Mouse (Mus musculus) embryonic facial prominence, embryonic 13.5 days (tissue): ENCODE measurements around the gene Tmem168. TPM values are rescaled to one million over a fixed set of nuclear protein-coding genes. Genes with fewer than 3 reads are reported as not detected.
A peak's percentile ranks its signal among the peaks of the same experiment; 100 is the strongest.

ENCODE experiments used
- ATAC-seq: fragments of 200-750 bp; cut with Nextera tagmentation; 2 replicates; pipeline ENCODE4 v1.8.0; 2017; ENCODE audit warnings: low read depth; ENCODE audit not compliant: insufficient number of reproducible peaks, insufficient read depth, low FRiP score, low TSS enrichment
- H3K27ac ChIP-seq: fragments of 300-500 bp; sonication (generic); 2 replicates; pipeline ENCODE4 v1.5.1; 2015; ENCODE audit warnings: moderate library complexity, mild to moderate bottlenecking, inconsistent platforms
- H3K27me3 ChIP-seq: fragments of 300-500 bp; sonication (generic); 2 replicates; pipeline ENCODE4 v1.6.1; 2015; ENCODE audit warnings: mild to moderate bottlenecking, inconsistent platforms
- H3K36me3 ChIP-seq: fragments of 300-500 bp; sonication (generic); 2 replicates; pipeline ENCODE4 v1.6.1; 2015; ENCODE audit warnings: mild to moderate bottlenecking, inconsistent platforms
- H3K4me1 ChIP-seq: fragments of 300-500 bp; sonication (generic); 2 replicates; pipeline ENCODE4 v1.6.1; 2015; ENCODE audit warnings: inconsistent platforms
- H3K4me2 ChIP-seq: fragments of 300-500 bp; sonication (generic); 2 replicates; pipeline ENCODE4 v1.6.1; 2015; ENCODE audit warnings: moderate library complexity, mild to moderate bottlenecking, inconsistent platforms
- H3K4me3 ChIP-seq: fragments of 300-500 bp; sonication (generic); 2 replicates; pipeline ENCODE4 v1.5.1; 2015; ENCODE audit warnings: mild to moderate bottlenecking, inconsistent platforms
- H3K9ac ChIP-seq: fragments of 300-500 bp; sonication (generic); 2 replicates; pipeline ENCODE4 v1.6.1; 2015; ENCODE audit warnings: mild to moderate bottlenecking, inconsistent platforms
- H3K9me3 ChIP-seq: fragments of 300-500 bp; sonication (generic); 2 replicates; pipeline ENCODE4 v1.6.1; 2016; ENCODE audit warnings: inconsistent platforms
- WGBS: fragments of 180-500 bp; shearing (Covaris S2); methylation state at CpG from one replicate; pipeline ENCODE4 v1.1.7; 2015; ENCODE audit warnings: mixed read lengths; 5-methylcytosine and 5-hydroxymethylcytosine counted together
- polyA plus RNA-seq: library from polyadenylated mRNA; unstranded; fragments of >200 nt; fragmentation: Nextera tagmentation; extraction: Ambion mirVana; gene quantifications from 2 replicates; pipeline ENCODE4 v1.2.1, GENCODE M21; 2015

The Tmem168 gene
- polyA plus RNA-seq, 1 experiment from 2014 or later, result 37.9 TPM

DNA sequence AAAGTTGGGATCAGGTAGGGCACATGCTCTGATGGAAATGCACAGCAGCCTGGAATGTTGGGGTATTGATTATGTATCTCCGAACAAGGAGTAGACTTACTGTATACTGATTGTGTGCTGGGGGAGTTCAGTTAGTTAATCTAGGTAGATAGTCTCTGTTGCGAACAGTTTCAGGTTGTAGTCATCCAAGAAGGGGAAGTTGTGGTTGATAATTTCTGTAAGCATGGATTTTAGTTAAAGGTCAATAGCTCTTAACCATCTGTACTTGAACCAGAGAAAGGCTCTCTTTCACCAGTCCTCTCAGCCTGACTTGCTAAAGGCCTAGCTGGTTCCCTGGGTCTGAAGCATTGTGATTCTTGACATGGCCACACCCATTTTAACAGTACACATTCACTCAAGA is 3.0 kb upstream of the Tmem168 start:
- no peaks in the 10 kb centered on the region for H3K36me3 ChIP-seq
- H3K9ac ChIP-seq, result no peak overlapping the region
- no peaks in the 10 kb centered on the region for H3K9me3 ChIP-seq
- 89% methylated on average over 2 of the region's 2 CpGs for WGBS
- H3K4me1 ChIP-seq, result peaks cover 11% of the 10 kb centered on the region
- H3K4me2 ChIP-seq, result no peak overlapping the region
- ATAC-seq, result no peak
- H3K27me3 ChIP-seq, result no peaks in the 10 kb centered on the region
- no peak overlapping the region for H3K4me3 ChIP-seq
- no peak overlapping the region for H3K27ac ChIP-seq

DNA sequence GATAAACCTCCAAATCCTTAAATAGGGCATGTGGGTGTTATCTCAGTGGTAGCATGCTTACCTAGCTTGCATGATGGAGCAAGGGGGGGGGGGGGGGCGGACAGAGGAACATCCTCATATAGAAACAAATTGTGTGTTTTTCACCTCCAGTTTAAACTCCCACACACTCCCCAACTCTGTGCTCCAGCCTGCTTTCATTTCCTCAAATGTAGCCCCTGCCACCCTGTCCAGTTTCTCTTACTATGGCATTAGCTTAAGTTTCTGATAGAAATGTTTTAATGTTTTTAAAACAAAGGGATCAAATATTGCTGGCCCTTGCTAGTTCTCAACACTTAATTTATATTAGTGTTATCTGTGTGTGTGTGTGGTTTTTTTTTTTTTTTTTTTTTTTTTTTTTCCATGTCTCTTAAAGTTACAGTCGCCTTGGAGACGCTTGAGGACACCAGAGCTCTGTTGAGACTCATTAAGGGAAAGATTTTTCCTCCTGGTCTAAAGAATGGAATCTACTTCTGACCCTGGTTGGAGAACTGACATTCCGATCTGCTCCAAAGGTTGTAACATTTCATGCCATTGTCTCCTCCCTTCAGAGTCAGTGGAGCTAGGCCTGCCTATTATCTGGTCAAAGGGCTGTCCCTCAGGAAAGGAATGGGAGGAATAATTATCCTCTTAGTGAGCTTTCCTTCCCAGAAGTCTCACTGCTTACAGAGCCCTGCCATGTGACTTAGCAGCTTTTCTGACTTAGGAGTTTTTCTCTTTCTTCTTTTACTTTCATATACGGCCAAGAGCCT is 1.6 kb upstream of the Tmem168 start:
- H3K36me3 ChIP-seq, result no peaks in the 10 kb centered on the region
- no peak overlapping the region for H3K4me3 ChIP-seq
- H3K9me3 ChIP-seq, result no peaks in the 10 kb centered on the region
- H3K27me3 ChIP-seq, result no peaks in the 10 kb centered on the region
- H3K4me1 ChIP-seq, result peaks cover 15% of the 10 kb centered on the region
- WGBS, result 65% methylated on average over 5 of the region's 5 CpGs
- no peak overlapping the region for H3K4me2 ChIP-seq
- no peak overlapping the region for H3K9ac ChIP-seq
- ATAC-seq, result no peak
- no peak overlapping the region for H3K27ac ChIP-seq

DNA sequence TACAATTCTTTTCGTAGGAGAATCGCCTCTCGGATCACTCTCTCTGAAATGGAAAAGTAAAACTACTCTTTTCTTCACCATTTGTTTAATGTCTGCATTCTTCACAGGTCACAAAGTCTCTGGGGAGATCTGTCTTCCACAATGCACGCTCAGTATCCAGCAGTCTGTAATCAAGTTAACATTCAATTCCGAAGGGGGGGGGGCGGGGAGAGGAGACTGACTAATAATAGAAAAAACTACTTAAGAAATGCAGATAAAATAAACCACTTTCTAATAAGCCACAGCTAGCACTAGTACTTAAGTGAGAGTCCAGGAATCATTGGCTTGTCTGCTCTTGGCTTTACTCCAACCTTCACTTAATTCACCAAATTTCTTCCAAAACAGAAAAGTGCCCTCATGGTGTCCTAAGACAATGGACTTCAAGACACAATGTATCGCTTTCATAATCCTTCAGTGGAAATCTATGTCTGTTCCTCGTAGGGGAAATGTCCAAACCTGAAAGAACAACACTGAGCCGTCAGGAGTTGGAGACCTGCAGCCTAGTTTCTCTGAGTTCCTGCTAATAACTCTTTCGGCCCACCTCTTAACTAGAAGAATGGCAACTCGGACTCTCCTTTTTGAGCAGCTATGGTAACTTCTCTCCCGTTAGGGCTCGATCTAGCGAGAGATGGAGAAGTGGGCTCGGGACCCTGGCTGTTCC is 829 bp downstream of the Tmem168 start:
- peaks cover 6% of the 10 kb centered on the region; the same call in 1 of the 2 replicates for H3K36me3 ChIP-seq
- ATAC-seq, result no peak
- H3K27ac ChIP-seq, result peak overlapping the region; percentile 97
- 9% methylated on average over 15 of the region's 15 CpGs for WGBS
- H3K9ac ChIP-seq, result peak overlapping the region; percentile 96
- H3K9me3 ChIP-seq, result no peaks in the 10 kb centered on the region
- H3K4me1 ChIP-seq, result peaks cover 15% of the 10 kb centered on the region
- no peaks in the 10 kb centered on the region for H3K27me3 ChIP-seq
- H3K4me2 ChIP-seq, result peak overlapping the region; percentile 68
- H3K4me3 ChIP-seq, result peak overlapping the region; percentile 79

DNA sequence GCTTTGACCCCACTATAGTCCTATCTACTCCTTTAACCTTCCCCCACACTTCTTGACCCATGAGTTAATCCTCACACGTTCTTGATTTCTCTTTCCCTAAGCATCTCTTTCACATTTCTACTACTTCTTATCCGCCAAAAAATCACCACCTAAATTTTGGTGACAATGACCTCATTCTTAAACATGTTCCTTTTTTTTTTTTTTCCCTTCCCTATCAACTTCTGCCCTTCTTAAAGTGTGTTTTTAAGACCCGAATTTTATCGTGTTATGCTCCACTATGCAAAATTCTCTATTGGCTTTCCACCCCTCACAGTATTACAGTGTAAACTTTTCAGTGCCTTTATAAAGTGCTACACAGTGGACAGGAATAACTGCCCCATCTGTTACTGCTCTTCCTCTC is 1.5 kb downstream of the Tmem168 start:
- no peaks in the 10 kb centered on the region for H3K27me3 ChIP-seq
- H3K9ac ChIP-seq, result peak overlapping the region; percentile 96; the same call in 1 of the 2 replicates
- 82% methylated on average over 4 of the region's 4 CpGs for WGBS
- H3K27ac ChIP-seq, result no peak overlapping the region
- peak overlapping the region; percentile 68 for H3K4me2 ChIP-seq
- H3K4me1 ChIP-seq, result peaks cover 20% of the 10 kb centered on the region
- peak overlapping the region; percentile 79 for H3K4me3 ChIP-seq
- no peaks in the 10 kb centered on the region for H3K9me3 ChIP-seq
- ATAC-seq, result no peak
- peaks cover 6% of the 10 kb centered on the region; the same call in 1 of the 2 replicates for H3K36me3 ChIP-seq

DNA sequence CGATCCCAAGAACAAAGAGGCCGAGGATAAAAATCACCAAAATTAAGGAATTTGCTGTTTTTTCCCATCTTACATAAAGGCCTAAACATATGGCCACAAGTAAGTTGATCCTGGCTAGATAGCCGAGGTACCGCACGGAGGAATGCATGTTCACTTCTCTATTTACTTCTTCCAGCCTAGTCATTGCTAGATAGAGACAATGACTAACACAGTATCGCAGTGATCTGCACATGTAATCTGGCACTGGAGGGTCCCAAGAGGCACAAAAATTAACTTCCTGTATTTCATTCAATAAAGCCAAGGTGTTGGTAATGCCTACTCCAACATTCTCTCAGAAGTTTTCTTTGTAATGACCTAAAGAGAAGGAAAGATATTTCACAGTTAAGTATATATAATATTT is 4.8 kb downstream of the Tmem168 start:
- no peak overlapping the region for H3K9ac ChIP-seq
- 90% methylated on average over 6 of the region's 6 CpGs for WGBS
- no peaks in the 10 kb centered on the region for H3K27me3 ChIP-seq
- H3K36me3 ChIP-seq, result peaks cover 6% of the 10 kb centered on the region; the same call in 1 of the 2 replicates
- H3K4me1 ChIP-seq, result peaks cover 19% of the 10 kb centered on the region
- ATAC-seq, result no peak
- H3K4me3 ChIP-seq, result no peak overlapping the region
- H3K9me3 ChIP-seq, result no peaks in the 10 kb centered on the region
- no peak overlapping the region for H3K4me2 ChIP-seq
- no peak overlapping the region for H3K27ac ChIP-seq

DNA sequence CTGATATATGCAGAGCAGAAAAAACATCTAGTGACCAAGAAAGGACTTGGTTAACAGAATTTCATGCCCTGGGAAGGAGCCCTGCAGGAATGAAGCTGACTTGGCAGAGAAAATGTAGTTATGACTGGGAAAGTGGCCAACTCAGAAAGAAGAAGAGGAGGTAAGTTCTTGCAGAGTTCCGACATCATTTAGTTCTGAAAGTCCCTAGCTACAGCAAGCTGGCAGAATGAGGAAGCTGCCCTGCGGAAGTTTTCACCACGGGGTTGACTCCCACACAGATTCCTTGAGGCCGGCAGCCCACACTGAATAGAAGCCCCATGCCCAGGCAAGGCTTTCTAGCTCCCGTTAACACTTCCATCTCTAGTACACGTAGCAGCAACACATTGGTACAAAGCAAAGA is 6.3 kb downstream of the Tmem168 start:
- Histone ChIP-seq H3K9ac (no peak overlapping the region), H3K4me2 (peak overlapping the region; percentile 33), H3K36me3 (peaks cover 6% of the 10 kb centered on the region; the same call in 1 of the 2 replicates), H3K9me3 (no peaks in the 10 kb centered on the region), H3K4me1 (peaks cover 14% of the 10 kb centered on the region), H3K27me3 (no peaks in the 10 kb centered on the region), H3K4me3 (no peak overlapping the region), H3K27ac (no peak overlapping the region; the same call in 1 of the 2 replicates)
- 62% methylated on average over 6 of the region's 6 CpGs for WGBS
- ATAC-seq, result no peak

DNA sequence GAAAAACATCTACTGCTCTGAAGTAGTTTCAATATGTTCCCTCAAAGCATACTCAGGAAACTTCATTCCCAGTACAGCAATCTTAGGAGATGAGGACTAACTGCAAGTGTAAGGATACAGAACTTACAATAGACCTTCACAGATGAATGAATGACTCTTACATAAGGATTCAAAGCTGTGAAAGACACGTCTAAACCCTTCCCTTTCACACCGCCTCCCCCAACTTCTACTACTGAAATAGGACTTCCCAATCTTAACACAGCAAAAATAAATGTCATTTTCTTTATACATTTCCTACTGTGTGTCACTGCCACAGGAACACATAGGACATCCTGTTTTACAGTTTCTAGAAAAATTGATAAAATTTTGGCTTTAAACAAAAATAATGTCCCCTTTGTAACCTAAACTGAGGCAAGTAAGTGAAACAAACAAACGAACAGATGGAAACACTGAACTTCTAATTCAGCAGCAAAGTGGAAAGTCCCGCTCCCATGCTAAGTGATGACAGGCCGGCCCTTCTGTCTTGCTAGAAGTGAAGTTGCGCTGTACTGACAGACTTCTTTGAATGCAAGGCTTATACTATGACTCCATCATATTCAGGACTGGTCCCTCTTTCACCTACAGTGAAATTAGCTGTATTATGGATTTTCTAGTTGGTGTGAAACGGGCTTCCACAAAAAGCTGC is 9.5 kb downstream of the Tmem168 start:
- no peaks in the 10 kb centered on the region for H3K27me3 ChIP-seq
- WGBS, result 65% methylated on average over 7 of the region's 7 CpGs
- no peak for ATAC-seq
- H3K36me3 ChIP-seq, result peaks cover 21% of the 10 kb centered on the region
- H3K9me3 ChIP-seq, result no peaks in the 10 kb centered on the region
- H3K4me3 ChIP-seq, result no peak overlapping the region
- no peak overlapping the region for H3K9ac ChIP-seq
- no peak overlapping the region for H3K27ac ChIP-seq
- no peak overlapping the region for H3K4me2 ChIP-seq
- peaks cover 8% of the 10 kb centered on the region for H3K4me1 ChIP-seq

DNA sequence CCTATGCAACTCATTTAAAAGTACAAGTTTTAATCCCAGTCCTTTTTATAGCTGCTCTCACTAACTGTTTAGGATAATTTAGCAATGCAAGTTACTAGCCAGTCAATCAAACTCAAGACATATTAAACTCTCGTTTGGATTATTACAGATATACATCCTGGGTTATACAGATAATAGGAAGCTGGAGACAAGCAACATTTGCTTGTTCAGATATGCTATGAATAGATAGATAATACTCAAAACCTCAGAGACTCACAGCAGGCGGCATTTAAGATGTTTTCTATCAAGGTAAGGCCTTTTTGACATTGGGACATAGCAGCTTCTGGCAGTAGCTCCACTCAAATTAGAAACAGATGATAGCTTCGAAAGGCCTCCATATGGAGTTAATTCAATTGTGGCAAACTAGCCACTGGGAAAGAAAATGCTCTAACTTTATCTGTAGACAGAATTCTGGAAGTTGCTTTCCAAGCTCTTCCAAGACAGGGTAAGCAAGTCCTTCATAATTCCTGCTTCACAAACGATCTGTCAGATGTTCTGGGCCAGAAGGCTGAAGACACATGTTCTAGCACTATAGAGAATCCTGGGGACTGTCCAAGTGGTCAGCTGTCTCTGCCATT is 15.1 kb downstream of the Tmem168 start:
- no peak overlapping the region for H3K4me2 ChIP-seq
- H3K27ac ChIP-seq, result no peak overlapping the region
- H3K4me3 ChIP-seq, result no peak overlapping the region
- no peak overlapping the region for H3K9ac ChIP-seq
- peaks cover 4% of the 10 kb centered on the region; the same call in 1 of the 2 replicates for H3K4me1 ChIP-seq
- no peaks in the 10 kb centered on the region; the same call in 1 of the 2 replicates for H3K9me3 ChIP-seq
- H3K36me3 ChIP-seq, result peaks cover 48% of the 10 kb centered on the region
- H3K27me3 ChIP-seq, result no peaks in the 10 kb centered on the region
- no peak for ATAC-seq
- WGBS, result 26% methylated on average over 4 of the region's 4 CpGs

DNA sequence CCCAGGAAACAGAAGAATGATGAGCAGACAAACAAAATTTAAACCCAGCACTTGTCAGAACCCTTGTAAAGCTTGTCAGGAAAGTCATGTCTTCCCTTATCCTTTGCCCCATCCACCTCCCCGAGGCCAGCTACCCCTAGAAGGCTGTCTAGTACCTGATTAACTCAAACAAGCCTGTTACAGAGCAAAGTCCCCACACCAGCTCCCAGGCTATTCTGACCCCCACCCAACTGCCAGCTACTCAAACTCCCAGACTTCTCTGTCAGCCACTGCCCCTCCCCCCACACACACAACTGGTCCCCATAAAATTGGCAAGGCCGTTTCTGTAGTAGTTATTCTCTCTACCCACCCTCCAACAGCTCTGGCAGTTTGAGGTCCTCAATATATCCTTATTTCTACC is 21.3 kb downstream of the Tmem168 start:
- Histone ChIP-seq H3K4me2 (no peak overlapping the region), H3K27me3 (no peaks in the 10 kb centered on the region), H3K36me3 (peaks cover 44% of the 10 kb centered on the region), H3K4me1 (no peaks in the 10 kb centered on the region), H3K27ac (no peak overlapping the region), H3K4me3 (no peak overlapping the region), H3K9me3 (no peaks in the 10 kb centered on the region), H3K9ac (no peak overlapping the region)
- ATAC-seq, result no peak
- WGBS, result 43% methylated on average over 2 of the region's 2 CpGs

DNA sequence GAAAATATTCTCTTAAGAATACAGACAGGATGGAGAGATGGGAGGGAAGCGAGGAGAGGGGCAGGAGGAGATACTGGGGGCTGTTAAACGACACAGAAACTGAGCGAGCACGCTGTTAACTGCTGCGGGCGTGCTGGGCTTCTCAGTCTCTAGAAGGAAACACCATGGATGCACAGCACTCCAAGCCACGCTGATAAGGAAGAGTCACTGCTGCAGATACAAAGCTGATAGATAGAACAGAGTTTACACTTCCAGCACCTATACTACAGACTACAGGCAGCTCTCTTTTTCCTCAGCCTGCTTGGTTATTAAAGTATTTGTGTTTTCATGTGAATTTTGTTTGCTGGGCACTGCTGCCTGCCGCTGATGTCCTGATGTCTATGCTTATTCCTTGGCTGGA is 21.7 kb downstream of the Tmem168 start:
- Histone ChIP-seq H3K4me3 (no peak overlapping the region), H3K4me2 (no peak overlapping the region), H3K27ac (no peak overlapping the region), H3K4me1 (no peaks in the 10 kb centered on the region), H3K27me3 (no peaks in the 10 kb centered on the region), H3K36me3 (peaks cover 40% of the 10 kb centered on the region), H3K9ac (no peak overlapping the region), H3K9me3 (no peaks in the 10 kb centered on the region)
- ATAC-seq, result no peak
- 89% methylated on average over 8 of the region's 8 CpGs for WGBS

DNA sequence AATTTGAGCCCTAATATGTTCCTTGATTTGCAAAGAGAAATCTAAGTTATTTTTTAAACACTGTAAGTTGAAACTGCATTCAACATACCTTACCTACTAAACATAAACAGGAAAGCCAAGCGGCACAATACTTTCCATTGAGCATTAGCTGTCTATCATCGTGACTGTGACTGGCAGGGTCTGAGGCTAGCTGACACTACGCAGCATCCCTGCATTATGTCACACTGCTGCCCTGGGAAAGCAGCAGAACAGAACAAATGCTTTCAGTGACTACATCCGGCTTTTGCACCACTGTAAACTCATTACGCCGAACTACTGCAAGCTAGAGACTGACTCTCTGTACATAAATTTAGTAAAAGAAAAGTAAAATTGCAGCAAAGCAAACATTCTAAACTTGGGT is 23.1 kb downstream of the Tmem168 start:
- H3K4me3 ChIP-seq, result no peak overlapping the region
- WGBS, result 78% methylated on average over 6 of the region's 6 CpGs
- no peaks in the 10 kb centered on the region for H3K27me3 ChIP-seq
- no peak overlapping the region for H3K4me2 ChIP-seq
- H3K36me3 ChIP-seq, result peaks cover 38% of the 10 kb centered on the region
- no peaks in the 10 kb centered on the region for H3K9me3 ChIP-seq
- H3K9ac ChIP-seq, result no peak overlapping the region
- no peaks in the 10 kb centered on the region for H3K4me1 ChIP-seq
- no peak for ATAC-seq
- H3K27ac ChIP-seq, result no peak overlapping the region
